Mouse (Mus musculus) midbrain, embryonic 15.5 days (tissue): Measurements from ENCODE around the gene Med12. TPM values are rescaled to one million over a fixed set of nuclear protein-coding genes. Genes with fewer than 3 reads are reported as not detected.
"Not testable (repeated sequence)": the region's sequence is repeated elsewhere in the genome, so short reads cannot be mapped to it uniquely, and the experiment has no call there.

ENCODE experiments used
- ATAC-seq: fragments of 200-750 bp; cut with Nextera tagmentation; replicated peaks from 2 replicates; pipeline ENCODE4 v1.8.0; 2017; ENCODE audit warnings: moderate TSS enrichment
- H3K27ac ChIP-seq: fragments of 300-500 bp; sonication (generic); 2 replicates; pipeline ENCODE4 v1.5.1; 2015; ENCODE audit warnings: mild to moderate bottlenecking, inconsistent platforms
- H3K27me3 ChIP-seq: fragments of 300-500 bp; sonication (generic); replicated peaks from 2 replicates; pipeline ENCODE4 v1.6.1; 2015; ENCODE audit warnings: inconsistent platforms
- H3K36me3 ChIP-seq: fragments of 300-500 bp; sonication (generic); replicated peaks from 2 replicates; pipeline ENCODE4 v1.6.1; 2015; ENCODE audit warnings: inconsistent platforms
- H3K4me1 ChIP-seq: fragments of 300-500 bp; sonication (generic); 2 replicates; pipeline ENCODE4 v1.6.1; 2015; ENCODE audit warnings: inconsistent platforms
- H3K4me2 ChIP-seq: fragments of 300-500 bp; sonication (generic); 2 replicates; pipeline ENCODE4 v1.6.1; 2015; ENCODE audit warnings: inconsistent platforms, mild to moderate bottlenecking, moderate library complexity
- H3K4me3 ChIP-seq: fragments of 300-500 bp; sonication (generic); 2 replicates; pipeline ENCODE4 v1.5.1; 2015; ENCODE audit warnings: mild to moderate bottlenecking, inconsistent platforms
- H3K9ac ChIP-seq: fragments of 300-500 bp; sonication (generic); 2 replicates; pipeline ENCODE4 v1.6.1; 2015; ENCODE audit warnings: mild to moderate bottlenecking, inconsistent platforms
- H3K9me3 ChIP-seq: fragments of 300-500 bp; sonication (generic); 2 replicates; pipeline ENCODE4 v1.6.1; 2016; ENCODE audit warnings: inconsistent platforms
- WGBS: fragments of 180-500 bp; shearing (Covaris S2); methylation state at CpG from one replicate; pipeline ENCODE4 v1.1.7; 2015; ENCODE audit warnings: mixed read lengths; 5-methylcytosine and 5-hydroxymethylcytosine counted together
- polyA plus RNA-seq: library from polyadenylated mRNA; unstranded; fragments of >200 nt; fragmentation: Nextera tagmentation; extraction: Ambion mirVana; gene quantifications from 2 replicates; pipeline ENCODE4 v1.2.1, GENCODE M21; 2015

Med12 gene
- polyA plus RNA-seq, 1 experiment from 2014 or later, result 29.1 TPM

DNA sequence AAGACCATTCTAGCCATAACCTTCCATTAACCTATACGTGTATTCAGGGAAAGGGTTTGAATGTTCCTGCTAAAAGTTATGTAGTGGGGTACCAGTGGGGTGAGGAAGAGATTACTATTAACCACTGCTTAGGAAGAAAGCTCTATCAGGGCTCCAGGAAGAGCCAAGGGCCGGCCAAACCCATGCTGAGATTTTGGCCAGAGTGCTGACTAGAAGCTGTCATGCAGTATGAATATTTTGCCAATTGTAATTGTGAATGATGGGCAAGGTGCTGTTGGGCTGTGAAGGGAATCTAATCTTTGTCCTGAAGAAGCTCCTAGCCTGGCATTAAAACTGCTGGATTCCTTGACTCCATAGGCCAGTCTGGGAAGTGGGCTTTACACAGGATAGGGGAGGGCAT lies 30.8 kb downstream of the Med12 start:
- ATAC-seq, result no peak
- 28% methylated on average over 2 of the region's 2 CpGs for WGBS
- no peaks in the 10 kb centered on the region for H3K9me3 ChIP-seq

DNA sequence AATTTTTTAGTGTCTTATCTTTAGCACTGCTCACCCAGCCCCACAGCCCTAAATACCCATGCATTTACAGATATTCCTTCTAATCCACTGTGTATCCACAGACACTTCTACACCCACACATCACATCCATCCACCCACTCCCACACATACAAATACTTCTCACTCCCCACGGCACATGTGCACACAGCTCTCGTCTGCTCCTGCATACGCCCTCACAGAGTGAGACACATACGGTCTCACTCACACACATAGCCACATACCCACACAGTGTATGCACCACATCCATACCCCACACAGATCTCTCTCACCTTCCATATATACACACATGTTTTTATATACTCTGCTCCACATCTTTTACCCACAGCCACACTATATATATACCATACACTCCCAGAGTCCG lies 35.5 kb downstream of the Med12 start:
- Histone ChIP-seq H3K9me3 (no peaks in the 10 kb centered on the region), H3K4me2 (no peak overlapping the region), H3K27ac (no peak overlapping the region), H3K9ac (no peak overlapping the region), H3K27me3 (no peaks in the 10 kb centered on the region), H3K4me1 (peaks cover 15% of the 10 kb centered on the region), H3K36me3 (no peaks in the 10 kb centered on the region; the same call in 1 of the 2 replicates), H3K4me3 (no peak overlapping the region)
- ATAC-seq, result no peak
- 92% methylated on average over 5 of the region's 5 CpGs for WGBS

More for the DNA sequence above, 30.8 kb downstream of the Med12 start:
- Histone ChIP-seq H3K4me1 (peaks cover 38% of the 10 kb centered on the region), H3K4me3 (no peak overlapping the region), H3K27me3 (no peaks in the 10 kb centered on the region), H3K4me2 (no peak overlapping the region), H3K9ac (no peak overlapping the region), H3K27ac (no peak overlapping the region), H3K36me3 (no peaks in the 10 kb centered on the region; the same call in 1 of the 2 replicates)

DNA sequence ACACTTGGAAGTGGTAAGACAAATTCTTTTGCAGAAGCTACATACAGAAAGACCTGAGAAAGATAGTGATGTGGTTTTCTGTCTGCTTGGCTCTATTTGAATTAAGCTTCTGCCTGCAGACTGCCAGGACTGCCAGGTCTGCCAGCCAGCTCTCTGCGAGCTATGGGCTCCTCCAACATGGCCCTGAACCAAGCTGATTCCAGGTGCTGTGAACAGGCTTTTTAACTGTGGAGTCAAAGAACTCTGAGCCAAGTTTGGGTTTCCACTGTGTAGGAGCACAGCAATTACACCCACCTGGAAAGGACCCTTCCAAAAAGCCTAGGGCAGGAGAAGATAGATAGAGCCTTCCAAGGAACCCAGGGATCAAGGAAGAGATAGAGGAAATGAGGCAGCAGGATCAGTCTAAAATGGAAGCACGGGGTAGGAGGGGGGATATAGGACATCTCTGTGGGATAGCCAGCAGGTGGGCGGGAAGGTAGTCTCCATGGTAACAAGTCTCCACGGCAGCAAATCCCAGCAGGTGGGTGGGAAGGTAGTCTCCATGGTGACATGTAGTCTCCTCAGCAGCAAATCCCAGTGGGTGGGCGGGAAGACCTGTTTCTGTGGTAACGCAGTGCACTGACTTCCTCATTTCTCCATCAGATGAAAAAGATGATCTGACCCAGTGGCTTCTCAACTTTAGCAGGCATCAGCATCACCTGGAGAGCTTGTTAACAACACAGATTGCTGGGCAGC lies 40.0 kb downstream of the Med12 start:
- ATAC-seq, result peak; percentile 92
- Histone ChIP-seq H3K4me2 (no peak overlapping the region), H3K4me3 (no peak overlapping the region), H3K27me3 (no peaks in the 10 kb centered on the region), H3K4me1 (0 out of 2 replicates have a peak, but pooled peaks cover 11% of the 10 kb centered on the region), H3K36me3 (0 out of 2 replicates have a peak, but pooled peaks cover 5% of the 10 kb centered on the region), H3K9ac (no peak overlapping the region), H3K9me3 (no peaks in the 10 kb centered on the region), H3K27ac (peak overlapping the region; percentile 60)
- WGBS, result 22% methylated on average over 6 of the region's 6 CpGs

DNA sequence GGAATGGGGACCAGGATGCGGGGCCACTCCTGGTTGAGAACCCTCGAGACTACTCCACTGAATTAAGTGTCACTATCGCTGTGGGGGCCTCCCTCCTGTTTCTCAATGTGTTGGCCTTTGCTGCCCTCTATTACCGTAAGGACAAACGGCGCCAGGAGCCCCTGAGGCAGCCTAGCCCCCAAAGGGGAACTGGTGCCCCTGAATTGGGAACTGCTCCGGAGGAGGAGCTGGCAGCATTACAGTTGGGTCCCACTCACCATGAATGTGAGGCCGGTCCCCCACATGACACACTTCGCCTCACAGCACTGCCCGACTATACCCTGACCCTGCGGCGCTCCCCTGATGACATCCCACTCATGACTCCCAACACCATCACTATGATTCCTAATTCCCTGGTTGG lies 45.9 kb downstream of the Med12 start:
- Histone ChIP-seq H3K36me3 (0 out of 2 replicates have a peak, but pooled peaks cover 5% of the 10 kb centered on the region), H3K9ac (no peak overlapping the region), H3K4me1 (no peaks in the 10 kb centered on the region), H3K4me3 (no peak overlapping the region), H3K27me3 (no peaks in the 10 kb centered on the region), H3K9me3 (no peaks in the 10 kb centered on the region), H3K27ac (no peak overlapping the region), H3K4me2 (no peak overlapping the region)
- 90% methylated on average over 12 of the region's 12 CpGs for WGBS
- ATAC-seq, result no peak

DNA sequence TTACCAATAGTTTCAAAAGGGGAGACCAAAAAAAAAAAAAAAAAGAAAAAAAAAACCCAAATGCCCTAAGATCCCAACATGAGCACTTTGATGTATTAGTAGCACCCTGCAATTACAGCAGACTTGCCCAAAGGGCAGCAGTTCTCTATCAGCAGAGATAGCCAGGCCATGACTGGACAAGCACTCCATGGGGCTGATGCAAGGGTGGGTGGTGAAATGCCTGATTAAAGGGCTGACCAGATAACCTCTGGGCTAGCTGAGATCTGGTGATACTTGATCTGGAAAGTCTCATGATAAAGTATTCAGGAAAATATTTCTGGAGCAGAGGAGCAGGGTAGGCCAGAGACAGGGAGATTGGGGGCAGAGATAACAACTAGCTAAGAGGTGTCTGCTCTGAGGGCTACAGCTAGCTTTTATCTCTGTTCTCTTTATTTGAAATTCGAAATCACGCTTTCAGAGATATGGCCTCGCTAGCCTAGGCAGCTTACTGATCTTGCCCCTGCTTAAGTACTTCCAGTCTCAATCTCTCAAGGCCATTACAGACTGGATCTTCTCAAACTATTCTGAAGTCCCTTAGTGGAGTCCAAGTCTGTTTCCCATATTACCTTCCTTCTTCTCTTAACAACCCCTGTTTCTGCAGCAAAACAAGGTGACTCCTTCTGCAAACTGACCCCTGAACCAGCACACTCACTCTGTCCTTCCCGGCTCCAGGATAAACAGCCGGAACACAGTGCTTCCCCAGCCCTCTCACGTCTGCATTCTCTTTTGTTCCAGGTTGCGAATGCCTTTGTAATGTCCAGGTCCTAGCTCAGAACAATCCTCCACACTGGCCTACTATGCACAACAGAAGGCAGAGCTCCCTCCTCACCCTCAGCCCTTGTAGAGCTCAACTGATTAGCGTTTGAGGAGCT lies 52.4 kb downstream of the Med12 start:
- Histone ChIP-seq H3K4me1 (no peaks in the 10 kb centered on the region), H3K9me3 (no peaks in the 10 kb centered on the region), H3K36me3 (no peaks in the 10 kb centered on the region), H3K27ac (no peak overlapping the region), H3K4me2 (no peak overlapping the region), H3K27me3 (no peaks in the 10 kb centered on the region), H3K4me3 (no peak overlapping the region), H3K9ac (no peak overlapping the region)
- WGBS, result 54% methylated on average over 8 of the region's 8 CpGs
- no peak for ATAC-seq

DNA sequence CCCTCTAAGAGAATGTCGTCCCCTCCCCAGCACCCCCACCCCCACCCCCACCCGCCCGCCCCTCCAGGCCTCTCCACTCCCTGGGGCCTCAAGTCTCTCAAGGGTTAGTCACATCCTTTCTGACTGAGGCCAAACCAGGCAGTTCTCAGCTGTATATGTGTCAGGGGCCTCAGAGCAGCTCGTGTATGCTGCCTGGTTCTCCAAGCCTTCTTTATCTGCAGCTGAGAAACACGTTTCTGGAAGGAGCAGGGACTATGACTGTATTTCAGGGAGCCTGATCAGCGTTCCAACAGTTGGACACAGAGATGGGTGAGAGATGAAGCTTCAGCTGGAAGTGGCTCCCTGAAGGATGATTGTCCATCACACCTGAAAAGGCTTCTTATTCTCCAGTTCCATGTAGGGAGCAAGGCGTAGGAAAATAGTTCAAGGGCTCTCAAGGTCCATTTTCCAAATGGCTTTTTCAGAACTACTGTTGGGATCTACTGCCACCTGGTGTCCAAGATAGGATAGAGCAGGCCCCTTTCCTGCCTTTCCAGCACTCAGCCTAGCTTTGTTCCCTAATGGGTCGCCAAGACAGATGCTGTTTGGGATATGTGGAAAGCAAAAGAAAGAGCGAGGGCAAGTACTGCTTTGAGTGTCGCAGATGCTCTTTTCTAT lies 55.7 kb downstream of the Med12 start:
- Histone ChIP-seq H3K4me2 (no peak overlapping the region), H3K9ac (no peak overlapping the region), H3K4me1 (peaks cover 3% of the 10 kb centered on the region; the same call in 1 of the 2 replicates), H3K27ac (peak overlapping the region; percentile 69), H3K9me3 (no peaks in the 10 kb centered on the region), H3K27me3 (no peaks in the 10 kb centered on the region), H3K36me3 (no peaks in the 10 kb centered on the region), H3K4me3 (no peak overlapping the region)
- ATAC-seq, result no peak
- WGBS, result 28% methylated on average over 10 of the region's 10 CpGs

DNA sequence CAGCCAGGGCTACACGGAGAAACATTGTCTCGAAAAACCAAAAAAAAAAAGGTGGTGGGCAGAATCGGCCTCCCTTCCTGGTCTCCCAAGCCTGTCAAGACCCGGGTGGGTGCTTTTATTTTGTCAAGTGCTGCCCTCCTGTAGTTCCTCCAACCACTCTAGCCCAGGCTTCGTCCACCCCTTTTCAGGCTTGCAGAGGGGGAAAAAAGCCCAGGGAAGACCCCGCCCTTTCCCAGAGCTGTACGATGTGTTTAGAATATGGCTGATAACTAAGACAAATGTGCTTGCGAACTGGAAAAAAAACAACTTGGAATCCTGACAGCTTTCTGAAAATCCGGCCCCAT lies 58.2 kb downstream of the Med12 start:
- Histone ChIP-seq H3K36me3 (no peaks in the 10 kb centered on the region), H3K4me1 (peaks cover 3% of the 10 kb centered on the region; the same call in 1 of the 2 replicates), H3K4me3 (peak overlapping the region; percentile 32), H3K27me3 (no peaks in the 10 kb centered on the region), H3K9me3 (no peaks in the 10 kb centered on the region), H3K27ac (peak overlapping the region; percentile 93), H3K4me2 (peak overlapping the region; percentile 47), H3K9ac (peak overlapping the region; percentile 27; the same call in 1 of the 2 replicates)
- WGBS, result 52% methylated on average over 9 of the region's 9 CpGs
- ATAC-seq, result peak; percentile 53

DNA sequence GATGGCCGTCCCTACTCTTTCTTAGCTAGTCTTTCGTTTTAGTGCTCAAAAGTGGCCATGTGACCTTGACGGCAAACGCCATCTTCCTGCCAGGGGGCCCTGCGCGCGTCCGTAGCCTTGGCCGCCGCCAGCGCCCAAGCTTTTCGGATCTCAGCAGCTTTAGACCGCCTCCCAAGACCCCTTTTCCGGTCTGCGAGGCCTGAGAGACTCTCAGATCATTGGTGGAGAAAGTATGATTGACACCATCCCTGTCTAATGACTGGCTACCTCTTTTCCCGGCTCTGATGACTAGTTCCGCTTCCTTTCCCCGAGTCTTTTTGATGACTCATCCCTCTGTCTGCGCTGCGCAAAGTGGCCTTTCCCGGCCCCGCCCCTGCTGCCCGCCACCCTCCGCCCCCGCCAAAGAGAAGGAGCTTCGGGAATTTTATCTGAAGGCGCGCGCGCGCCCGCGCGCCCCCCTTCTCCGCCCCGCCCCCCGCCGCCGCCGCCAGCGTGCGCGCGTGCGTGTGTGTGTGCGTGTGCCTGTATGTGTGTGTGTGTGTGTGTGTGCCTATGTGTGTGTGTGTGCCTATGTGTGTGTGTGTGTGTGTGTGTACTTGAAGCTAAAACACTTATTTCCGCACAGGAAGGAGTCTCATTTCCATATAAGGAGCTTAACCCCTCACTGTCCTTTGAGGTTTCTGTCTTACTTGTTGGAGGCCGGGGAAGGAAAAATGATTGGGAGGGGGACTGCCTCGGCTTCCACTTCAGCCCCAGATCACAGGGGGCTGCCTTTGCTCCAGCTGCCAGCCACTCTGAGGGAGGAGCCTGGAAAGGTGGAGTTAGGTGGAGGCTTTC lies 58.8 kb downstream of the Med12 start:
- WGBS, result 18% methylated on average over 31 of the region's 49 CpGs
- no peaks in the 10 kb centered on the region for H3K27me3 ChIP-seq
- no peaks in the 10 kb centered on the region for H3K9me3 ChIP-seq
- peak overlapping the region; percentile 47 for H3K4me2 ChIP-seq
- peaks cover 3% of the 10 kb centered on the region; the same call in 1 of the 2 replicates for H3K4me1 ChIP-seq
- H3K27ac ChIP-seq, result peak overlapping the region; percentile 93
- H3K4me3 ChIP-seq, result peak overlapping the region; percentile 32
- ATAC-seq, result peak; percentile 97
- no peaks in the 10 kb centered on the region for H3K36me3 ChIP-seq
- H3K9ac ChIP-seq, result peak overlapping the region; percentile 27

DNA sequence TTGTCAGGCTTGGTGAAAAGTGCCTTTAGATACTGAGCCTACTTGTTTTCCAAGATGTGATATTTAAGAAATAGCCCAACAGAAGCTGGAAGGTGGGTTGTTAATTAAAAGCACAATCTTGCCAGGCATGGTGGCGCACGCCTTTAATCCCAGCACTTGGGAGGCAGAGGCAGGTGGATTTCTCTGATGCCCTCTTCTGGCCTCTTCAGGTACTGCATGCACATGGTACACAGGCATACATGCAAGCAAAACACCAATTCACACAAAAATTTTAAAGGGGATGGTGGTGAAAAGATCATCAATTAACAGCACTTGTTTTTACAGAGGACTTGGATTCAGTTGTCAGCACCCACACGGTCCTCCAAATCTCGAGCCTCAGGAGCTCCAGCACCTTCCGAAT lies 60.8 kb downstream of the Med12 start:
- ATAC-seq, result no peak
- Histone ChIP-seq H3K4me1 (peaks cover 3% of the 10 kb centered on the region; the same call in 1 of the 2 replicates), H3K9me3 (no peaks in the 10 kb centered on the region), H3K27me3 (no peaks in the 10 kb centered on the region), H3K9ac (no peak overlapping the region), H3K4me3 (no peak overlapping the region), H3K36me3 (no peaks in the 10 kb centered on the region), H3K27ac (no peak overlapping the region), H3K4me2 (no peak overlapping the region)
- 93% methylated on average over 5 of the region's 5 CpGs for WGBS

DNA sequence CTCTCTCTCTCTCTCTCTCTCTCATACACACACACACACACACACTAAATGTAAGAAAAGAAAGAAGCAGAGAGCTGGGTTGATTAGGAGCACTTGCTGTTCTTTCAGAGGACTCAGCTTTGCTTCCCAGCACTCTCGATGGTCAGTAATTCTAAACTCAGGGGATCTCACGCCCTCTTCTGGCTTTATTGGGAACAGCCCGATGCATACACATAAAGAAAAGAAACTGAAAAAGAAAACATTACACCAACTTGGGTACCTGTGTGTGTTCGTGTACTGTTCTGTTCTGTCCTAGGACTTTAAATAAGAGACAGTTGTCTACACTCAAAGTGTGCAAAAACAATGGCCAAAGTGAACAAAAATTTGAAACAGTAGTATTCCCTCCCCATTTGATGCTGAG lies 64.8 kb downstream of the Med12 start:
- Histone ChIP-seq H3K9ac (no peak overlapping the region), H3K27ac (no peak overlapping the region), H3K9me3 (no peaks in the 10 kb centered on the region), H3K27me3 (no peaks in the 10 kb centered on the region), H3K4me2 (no peak overlapping the region), H3K36me3 (no peaks in the 10 kb centered on the region), H3K4me3 (no peak overlapping the region), H3K4me1 (no peaks in the 10 kb centered on the region)
- ATAC-seq, result no peak
- WGBS, result 46% methylated on average over 4 of the region's 4 CpGs

DNA sequence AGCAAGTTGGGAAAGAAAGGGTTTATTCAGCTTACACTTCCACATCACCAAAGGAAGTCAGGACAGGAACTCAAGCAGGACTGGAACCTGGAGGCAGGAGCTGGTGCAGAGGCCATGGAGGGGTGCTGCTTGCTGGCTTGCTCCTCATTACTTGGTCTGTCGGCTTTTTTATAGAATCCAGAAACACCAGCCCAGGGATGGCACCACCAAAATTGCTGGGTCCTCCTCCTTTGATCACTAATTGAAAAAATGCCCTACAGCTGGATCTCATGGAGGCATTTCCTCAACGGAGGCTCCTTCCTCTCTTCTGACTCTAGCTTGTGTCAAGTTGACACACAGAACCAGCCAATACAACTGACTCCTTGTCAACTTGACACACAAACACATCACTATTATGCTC lies 69.0 kb downstream of the Med12 start:
- WGBS, result 65% methylated on average over 2 of the region's 2 CpGs
- H3K4me1 ChIP-seq, result not testable (repeated sequence)

More for the DNA sequence above, 69.0 kb downstream of the Med12 start:
- not testable (repeated sequence) for H3K27ac ChIP-seq, H3K9ac ChIP-seq, H3K4me2 ChIP-seq, H3K9me3 ChIP-seq, ATAC-seq, H3K27me3 ChIP-seq, H3K36me3 ChIP-seq, H3K4me3 ChIP-seq
